Mouse (Mus musculus) MEL (cell line): ENCODE results near the gene Gm3336. TPM values are rescaled to one million over a fixed set of nuclear protein-coding genes. Genes with fewer than 3 reads are reported as not detected.

Experiments
- DNase-seq: peaks from one replicate; pipeline ENCODE4 v3.0.0; 2011; ENCODE audit warnings: low read depth, low spot score
- H3K27ac ChIP-seq: 2 replicates; pipeline ENCODE4 v1.5.1; 2012; ENCODE audit warnings: low read depth, mild to moderate bottlenecking, control low read depth, low read length, moderate library complexity; ENCODE audit not compliant: control insufficient read depth
- H3K27me3 ChIP-seq, 2 experiments: fragments of 150-350 bp in 1 of 2; sonication (generic) in 1 of 2; 2 replicates each; pipeline ENCODE4 v1.6.1; 2012; ENCODE audit warnings: low read length in 2 of 2, mild to moderate bottlenecking in 2 of 2, improper control_type of control experiment in 1 of 2, moderate library complexity in 1 of 2; ENCODE audit not compliant: insufficient read depth in 2 of 2, control insufficient read depth in 1 of 2
- H3K36me3 ChIP-seq, 2 experiments: 2 replicates each; pipeline ENCODE4 v1.6.1; 2012 to 2014; ENCODE audit warnings: low read length in 2 of 2, improper control_type of control experiment in 1 of 2, inconsistent platforms in 1 of 2, mild to moderate bottlenecking in 1 of 2; ENCODE audit not compliant: insufficient read depth in 2 of 2, control insufficient read depth in 1 of 2
- H3K4me1 ChIP-seq, 2 experiments: fragments of 150-350 bp in 1 of 2; sonication (generic) in 1 of 2; 2 replicates each; pipeline ENCODE4 v1.6.1; 2012; ENCODE audit warnings: low read length in 2 of 2, improper control_type of control experiment in 1 of 2, mild to moderate bottlenecking in 1 of 2; ENCODE audit not compliant: insufficient read depth in 2 of 2, control insufficient read depth in 1 of 2
- H3K4me3 ChIP-seq, 2 experiments: fragments of 150-350 bp in 1 of 2; sonication (generic) in 1 of 2; 2 replicates each; pipeline ENCODE4 v1.5.1; 2012; ENCODE audit warnings: low read depth in 2 of 2, low read length in 2 of 2, mild to moderate bottlenecking in 2 of 2, moderate library complexity in 2 of 2, control low read depth in 1 of 2, improper control_type of control experiment in 1 of 2; ENCODE audit not compliant: control insufficient read depth in 1 of 2, insufficient read depth in 1 of 2
- H3K79me2 ChIP-seq: 2 replicates; pipeline ENCODE4 v1.6.1; 2012; ENCODE audit warnings: mild to moderate bottlenecking, low read length, moderate library complexity; ENCODE audit not compliant: control insufficient read depth, poor library complexity, insufficient read depth
- H3K9ac ChIP-seq: 2 replicates; pipeline ENCODE4 v1.6.1; 2012; ENCODE audit warnings: low read depth, mild to moderate bottlenecking, control low read depth, low read length, moderate library complexity; ENCODE audit not compliant: control insufficient read depth, poor library complexity, severe bottlenecking
- H3K9me3 ChIP-seq: fragments of 150-350 bp; sonication (generic); replicated peaks from 2 replicates; pipeline ENCODE4 v1.6.1; 2012; ENCODE audit warnings: mild to moderate bottlenecking, low read length, improper control_type of control experiment, moderate library complexity; ENCODE audit not compliant: insufficient read depth
- BHLHE40 ChIP-seq: IDR thresholded peaks from 2 replicates; pipeline ENCODE4 v1.6.1; 2012; ENCODE audit warnings: low read depth, mild to moderate bottlenecking, inconsistent platforms, low read length, improper control_type of control experiment, borderline replicate concordance
- CHD2 ChIP-seq: IDR thresholded peaks from 2 replicates; pipeline ENCODE4 v1.6.1; 2011; ENCODE audit warnings: low read length, improper control_type of control experiment
- CTCF ChIP-seq, 3 experiments: IDR thresholded peaks in 2 of 3; conservative IDR thresholded peaks in 1 of 3; 2 replicates each; pipeline ENCODE4 v1.5.1; 2011 to 2012; ENCODE audit warnings: low read length in 3 of 3, low read depth in 2 of 3, mild to moderate bottlenecking in 2 of 3, improper control_type of control experiment in 1 of 3, inconsistent platforms in 1 of 3, mixed read lengths in 1 of 3, moderate library complexity in 1 of 3; ENCODE audit not compliant: control insufficient read depth in 1 of 3, insufficient read depth in 1 of 3, poor library complexity in 1 of 3, severe bottlenecking in 1 of 3
- E2F4 ChIP-seq: IDR thresholded peaks from 2 replicates; pipeline ENCODE4 v1.6.1; 2011; ENCODE audit warnings: low read depth, low read length, improper control_type of control experiment, borderline replicate concordance
- ELF1 ChIP-seq: IDR thresholded peaks from 2 replicates; pipeline ENCODE4 v1.6.1; 2014; ENCODE audit warnings: low read depth, mild to moderate bottlenecking, inconsistent platforms, low read length, improper control_type of control experiment, moderate library complexity
- EP300 ChIP-seq, 2 experiments: IDR thresholded peaks; 2 replicates each; pipeline ENCODE4 v1.6.1; 2011; ENCODE audit warnings: improper control_type of control experiment in 2 of 2, low read length in 2 of 2, low read depth in 1 of 2, mild to moderate bottlenecking in 1 of 2
- ETS1 ChIP-seq: IDR thresholded peaks from 2 replicates; pipeline ENCODE4 v1.6.1; 2012; ENCODE audit warnings: low read depth, mild to moderate bottlenecking, inconsistent platforms, low read length, improper control_type of control experiment, moderate library complexity
- GABPA ChIP-seq: IDR thresholded peaks from 2 replicates; pipeline ENCODE4 v1.6.1; 2012; ENCODE audit warnings: low read depth, mild to moderate bottlenecking, inconsistent platforms, low read length, improper control_type of control experiment, moderate library complexity
- GATA1 ChIP-seq: IDR thresholded peaks from 2 replicates; pipeline ENCODE4 v1.6.1; 2011; ENCODE audit warnings: low read depth, low read length, improper control_type of control experiment
- HCFC1 ChIP-seq: IDR thresholded peaks from 2 replicates; pipeline ENCODE4 v1.6.1; 2012; ENCODE audit warnings: low read depth, mild to moderate bottlenecking, inconsistent platforms, low read length, improper control_type of control experiment, moderate library complexity
- KAT2A ChIP-seq: conservative IDR thresholded peaks from 2 replicates; pipeline ENCODE4 v1.6.1; 2012; ENCODE audit warnings: low read depth, low read length, improper control_type of control experiment, inconsistent platforms
- MAFK ChIP-seq: IDR thresholded peaks from 2 replicates; pipeline ENCODE4 v1.6.1; 2011; ENCODE audit warnings: low read depth, mild to moderate bottlenecking, low read length, improper control_type of control experiment, borderline replicate concordance
- MAX ChIP-seq: IDR thresholded peaks from 2 replicates; pipeline ENCODE4 v1.6.1; 2011; ENCODE audit warnings: low read length, improper control_type of control experiment
- MAZ ChIP-seq: IDR thresholded peaks from 2 replicates; pipeline ENCODE4 v1.6.1; 2012; ENCODE audit warnings: low read depth, mild to moderate bottlenecking, inconsistent platforms, low read length, improper control_type of control experiment
- MYB ChIP-seq: IDR thresholded peaks from 2 replicates; pipeline ENCODE4 v1.6.1; 2011; ENCODE audit warnings: mild to moderate bottlenecking, low read depth, low read length, improper control_type of control experiment
- MYC ChIP-seq: IDR thresholded peaks from 2 replicates; pipeline ENCODE4 v1.6.1; 2011; ENCODE audit warnings: low read depth, mild to moderate bottlenecking, low read length, improper control_type of control experiment, moderate library complexity
- NELFE ChIP-seq: IDR thresholded peaks from 2 replicates; pipeline ENCODE4 v1.6.1; 2011; ENCODE audit warnings: low read depth, low read length, improper control_type of control experiment
- NRF1 ChIP-seq: IDR thresholded peaks from 2 replicates; pipeline ENCODE4 v1.6.1; 2014; ENCODE audit warnings: low read depth, mild to moderate bottlenecking, inconsistent platforms, low read length, improper control_type of control experiment, moderate library complexity; ENCODE audit not compliant: poor library complexity, insufficient read depth, severe bottlenecking
- POLR2AphosphoS2 ChIP-seq: IDR thresholded peaks from 2 replicates; pipeline ENCODE4 v1.6.1; 2011; ENCODE audit warnings: low read length, improper control_type of control experiment
- POLR2AphosphoS5 ChIP-seq: IDR thresholded peaks from 2 replicates; pipeline ENCODE4 v1.6.1; 2012; ENCODE audit warnings: low read depth, borderline replicate concordance, mild to moderate bottlenecking, inconsistent platforms, low read length, moderate library complexity, mixed read lengths
- RAD21 ChIP-seq: IDR thresholded peaks from 2 replicates; pipeline ENCODE4 v1.6.1; 2011; ENCODE audit warnings: mild to moderate bottlenecking, low read depth, low read length, improper control_type of control experiment
- SIN3A ChIP-seq: IDR thresholded peaks from 2 replicates; pipeline ENCODE4 v1.6.1; 2012; ENCODE audit warnings: low read length, improper control_type of control experiment, inconsistent platforms
- SMC3 ChIP-seq: IDR thresholded peaks from 2 replicates; pipeline ENCODE4 v1.6.1; 2011; ENCODE audit warnings: low read depth, low read length, improper control_type of control experiment
- TAL1 ChIP-seq: IDR thresholded peaks from 2 replicates; pipeline ENCODE4 v1.6.1; 2012; ENCODE audit warnings: mild to moderate bottlenecking, inconsistent platforms, low read length, moderate library complexity, mixed read lengths
- USF1 ChIP-seq: IDR thresholded peaks from 2 replicates; pipeline ENCODE4 v1.6.1; 2014; ENCODE audit warnings: low read depth, mild to moderate bottlenecking, inconsistent platforms, low read length, improper control_type of control experiment, moderate library complexity
- ZC3H11A ChIP-seq: IDR thresholded peaks from 2 replicates; pipeline ENCODE4 v1.6.1; 2012; ENCODE audit warnings: low read depth, mild to moderate bottlenecking, inconsistent platforms, low read length, improper control_type of control experiment
- ZKSCAN1 ChIP-seq: IDR thresholded peaks from 2 replicates; pipeline ENCODE4 v1.6.1; 2012; ENCODE audit warnings: low read depth, mild to moderate bottlenecking, inconsistent platforms, low read length, improper control_type of control experiment, moderate library complexity
- ZMIZ1 ChIP-seq: IDR thresholded peaks from 2 replicates; pipeline ENCODE4 v1.6.1; 2012; ENCODE audit warnings: low read depth, mild to moderate bottlenecking, inconsistent platforms, low read length, improper control_type of control experiment, moderate library complexity
- ZNF384 ChIP-seq: IDR thresholded peaks from 2 replicates; pipeline ENCODE4 v1.6.1; 2012; ENCODE audit warnings: low read depth, mild to moderate bottlenecking, inconsistent platforms, low read length, improper control_type of control experiment
- polyA plus RNA-seq, 2 experiments: library from polyadenylated mRNA; stranded (reverse) in 1 of 2; unstranded in 1 of 2; fragments of >175 nt in 1 of 2; fragments of >200 nt in 1 of 2; gene quantifications; 2 replicates each; pipeline versions ENCODE4 v1.2.1 to v1.2.4; 2012; ENCODE audit warnings: low replicate concordance in 2 of 2, low read depth in 1 of 2; ENCODE audit not compliant: insufficient read length in 2 of 2, insufficient read depth in 1 of 2, missing spikeins in 1 of 2
- total RNA-seq: library from RNA; depleted of rRNA; stranded (reverse); fragments of 300-350 nt; gene quantifications from 2 replicates; pipeline ENCODE4 v1.2.3, GENCODE M21; 2012

Gm3336 gene
- total and polyA plus RNA-seq, 3 experiments, result 0.19 to 0.72 TPM; not detected in 1

DNA sequence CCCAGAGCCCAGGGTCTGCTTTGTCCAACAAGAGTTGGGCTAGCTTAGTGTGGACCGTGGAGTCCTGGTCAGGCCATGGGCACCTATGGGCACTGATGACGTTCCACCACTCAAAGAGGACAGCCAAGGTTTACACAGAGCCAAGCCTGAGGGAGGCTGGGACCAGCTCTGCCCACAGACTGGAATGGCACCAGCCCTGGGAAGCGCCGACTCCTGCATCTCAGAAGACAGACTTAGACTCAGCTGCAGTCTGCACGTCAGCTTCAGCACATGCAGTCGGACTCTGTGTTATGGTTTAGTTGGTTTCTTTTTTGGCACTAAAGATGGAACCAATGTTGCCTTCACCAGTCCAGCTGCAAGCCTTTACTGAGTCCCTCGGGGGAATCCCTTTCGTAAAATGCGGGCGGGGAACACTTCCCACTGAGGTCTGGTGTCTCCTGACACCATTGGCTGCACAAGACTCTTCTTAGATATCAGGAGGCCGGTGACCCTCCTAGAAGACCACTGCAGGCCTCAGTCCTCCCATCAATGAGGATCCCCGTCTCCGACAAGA is 31.9 kb downstream of the Gm3336 start:
- no peaks in the 10 kb centered on the region for H3K9me3 ChIP-seq
- peaks cover 3 to 15% of the 10 kb centered on the region in 2 experiments; a peak in 3 of 4 replicates for H3K4me1 ChIP-seq
- DNase-seq, result no peak
- peaks cover 0 to 15% of the 10 kb centered on the region in 2 experiments; a peak in 2 of 4 replicates for H3K36me3 ChIP-seq
- no peaks in the 10 kb centered on the region for H3K27me3 ChIP-seq
- H3K4me3 ChIP-seq, result no peak overlapping the region
- H3K27ac ChIP-seq, result no peak overlapping the region
- TF ChIP-seq NELFE (no peak), CHD2 (no peak), ELF1 (no peak), GABPA (no peak), TAL1 (no peak), ZKSCAN1 (no peak), ZMIZ1 (no peak), CTCF (IDR thresholded peaks at IDR 0.05 in 2 of 3, conservative IDR thresholded peaks at IDR 0.05 in 1 of 3; ENCODE audit: control insufficient read depth in 1 of 3, insufficient read depth in 1 of 3, low read depth in 2 of 3, low read length in 3 of 3, poor library complexity in 1 of 3, severe bottlenecking in 1 of 3) (no peak), SIN3A (no peak), MAFK (no peak), KAT2A (no peak)
- no peaks in the 10 kb centered on the region; the same call in 1 of the 2 replicates for H3K79me2 ChIP-seq
- H3K9ac ChIP-seq, result no peak overlapping the region

DNA sequence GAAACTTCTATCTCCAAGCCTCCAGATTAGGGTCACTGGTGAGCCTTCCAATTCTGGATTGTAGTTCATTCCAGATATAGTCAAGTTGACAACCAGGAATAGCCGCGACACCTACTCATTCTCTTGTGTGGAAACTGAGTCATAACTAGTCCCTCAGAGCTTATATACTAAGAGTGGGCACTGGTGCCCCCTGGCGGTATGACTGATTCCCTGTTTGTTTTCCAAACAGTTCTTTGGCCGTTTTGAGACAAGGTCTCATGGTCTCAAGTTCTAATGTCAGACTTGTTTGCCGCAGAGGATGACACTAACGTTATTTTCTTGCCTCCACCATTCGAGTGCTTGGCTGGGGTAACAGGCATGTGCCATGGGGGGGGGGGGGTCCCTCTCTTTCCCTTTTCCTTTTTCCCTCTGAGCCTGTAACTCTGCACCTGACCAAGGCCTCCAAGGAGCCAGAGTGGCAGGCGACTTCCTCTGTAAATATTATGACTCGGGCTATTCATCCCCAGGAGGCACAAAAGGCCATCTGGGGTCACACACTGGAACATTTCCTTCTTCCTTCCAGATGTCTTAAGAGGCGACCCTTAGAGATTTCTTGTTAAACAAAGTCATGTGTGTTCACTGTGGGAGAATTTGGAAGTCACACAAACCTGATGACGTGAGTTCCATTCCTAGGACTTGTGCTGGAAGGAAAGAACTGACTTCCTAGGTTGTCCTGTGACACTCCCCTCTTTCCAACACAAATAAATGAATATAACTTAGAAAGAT is 33.8 kb downstream of the Gm3336 start:
- Histone ChIP-seq H3K79me2 (no peaks in the 10 kb centered on the region; the same call in 1 of the 2 replicates), H3K9ac (peak overlapping the region; percentile 82), H3K9me3 (no peaks in the 10 kb centered on the region), H3K36me3 (peaks cover 0 to 15% of the 10 kb centered on the region in 2 experiments; a peak in 2 of 4 replicates), H3K4me1 (peaks cover 3 to 17% of the 10 kb centered on the region in 2 experiments; a peak in 3 of 4 replicates), H3K27ac (peak overlapping the region; percentile 66), H3K4me3 (no peak overlapping the region), H3K27me3 (no peaks in the 10 kb centered on the region)
- no peak for TF ChIP-seq BHLHE40
- TF ChIP-seq KAT2A, result no peak
- TF ChIP-seq EP300 (IDR thresholded peaks at IDR 0.05; ENCODE audit: low read depth in 1 of 2, low read length in 2 of 2), result no peak
- TF ChIP-seq SMC3, result peak; percentile 85
- no peak for TF ChIP-seq ETS1
- TF ChIP-seq ELF1, result no peak
- no peak for TF ChIP-seq NRF1
- no peak for TF ChIP-seq MAX
- no peak for TF ChIP-seq POLR2AphosphoS2
- TF ChIP-seq ZC3H11A, result peak; percentile 66
- TF ChIP-seq MAZ, result no peak
- no peak for TF ChIP-seq GATA1
- no peak for TF ChIP-seq NELFE
- no peak; the same call in 1 of the 2 replicates for TF ChIP-seq SIN3A
- TF ChIP-seq USF1, result no peak
- no peak for TF ChIP-seq HCFC1
- TF ChIP-seq CTCF (IDR thresholded peaks at IDR 0.05 in 2 of 3, conservative IDR thresholded peaks at IDR 0.05 in 1 of 3; ENCODE audit: control insufficient read depth in 1 of 3, insufficient read depth in 1 of 3, low read depth in 2 of 3, low read length in 3 of 3, poor library complexity in 1 of 3, severe bottlenecking in 1 of 3), result peak; percentile 56 to 85 (median 72)
- TF ChIP-seq CHD2, result no peak
- no peak for TF ChIP-seq POLR2AphosphoS5
- no peak for TF ChIP-seq MYB
- peak; percentile 67 for TF ChIP-seq RAD21
- TF ChIP-seq ZNF384, result peak; percentile 45; the same call in 1 of the 2 replicates
- TF ChIP-seq MYC, result no peak
- TF ChIP-seq E2F4, result no peak
- DNase-seq, result peak; percentile 85
